Mouse (Mus musculus): ENCODE measurements around the gene Igsf9b.

GRCm38 (mm10) chr9:27269322-27269721, 29.7 kb upstream of the Igsf9b start:
- TF ChIP-seq POLR2A (IDR thresholded peaks at IDR 0.05; ENCODE audit: borderline replicate concordance, extremely low read depth, insufficient read depth, insufficient read length, poor library complexity, severe bottlenecking) (no peak), CTCF (IDR thresholded peaks at IDR 0.05; ENCODE audit: borderline replicate concordance, extremely low read depth, insufficient read depth, insufficient read length) (no peak)
